Mouse (Mus musculus): ENCODE results near the gene Pon2.

DNA sequence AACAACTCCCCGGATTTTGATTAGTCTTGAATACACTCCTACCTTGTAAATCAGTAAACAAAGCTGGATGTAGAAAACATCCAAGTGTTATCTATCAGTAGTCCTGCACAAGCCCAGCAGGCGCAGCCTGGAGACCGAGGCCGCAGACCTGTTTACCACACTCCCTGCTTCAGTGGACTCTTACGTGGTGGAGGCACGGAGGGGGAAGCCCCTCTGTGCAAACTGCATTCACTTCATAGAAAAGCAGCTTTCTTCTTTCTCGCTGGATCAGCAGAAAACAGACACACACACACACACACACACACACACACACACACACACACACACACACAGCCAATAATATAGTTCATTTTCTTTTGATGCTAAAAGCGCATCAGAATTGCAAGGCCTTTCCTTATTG lies 33.5 kb downstream of the Pon2 start:
- no peak for TF ChIP-seq POLR2A (IDR thresholded peaks at IDR 0.05; ENCODE audit: extremely low read depth, insufficient read depth, low read length)
- TF ChIP-seq CTCF (IDR thresholded peaks at IDR 0.05; ENCODE audit: low read depth, low read length) = no peak
